In genomic region chr3:41585548-41585947, GRCm38 (mm10) we compare ENCODE assay signal across 15 mouse cellular contexts.
"Had no signal": no experiment of that assay in that cellular context is flagged by ENCODE, and none has a peak within 500 bp of the region (broad histone marks: within the 10 kb centered on the region; RNA-seq: fewer than 3 reads in every experiment).

No protein-coding gene starts in this region.

- H3K27ac ChIP-seq: neural tube, embryonic 15.5 days; stomach, embryonic 15.5 days; stomach, postnatal 0 days had no signal

- H3K9ac ChIP-seq: neural tube, embryonic 15.5 days; stomach, embryonic 15.5 days had no signal

- H3K4me3 ChIP-seq: neural tube, embryonic 15.5 days; stomach, embryonic 15.5 days had no signal

- H3K9me3 ChIP-seq: neural tube, embryonic 15.5 days; stomach, embryonic 15.5 days had no signal

- DNase-seq: retina, postnatal 1 day; right cerebral cortex, adult 18-20 months; right cerebral cortex, postnatal 14 days; right cerebral cortex, postnatal 25 days; right cerebral cortex, postnatal 4 days; spleen, adult 18-20 months; thymus, adult 18-20 months; thymus, adult 2 months; thymus, postnatal 14 days; thymus, postnatal 25 days; thymus, postnatal 36 days; thymus, postnatal 4 days had no signal

- H3K4me2 ChIP-seq: neural tube, embryonic 15.5 days; stomach, embryonic 15.5 days had no signal

- H3K36me3 ChIP-seq: neural tube, embryonic 15.5 days had no signal

- H3K27me3 ChIP-seq: neural tube, embryonic 15.5 days; stomach, embryonic 15.5 days had no signal
